Mouse (Mus musculus) heart, embryonic 10.5 days (tissue): ENCODE results near the gene Atxn1. TPM values are rescaled to one million over a fixed set of nuclear protein-coding genes. Genes with fewer than 3 reads are reported as not detected.
A peak's percentile ranks its signal among the peaks of the same experiment; 100 is the strongest.

Source experiments
- DNase-seq: peaks from one replicate; pipeline ENCODE4 v3.0.0-alpha.2; 2017; ENCODE audit warnings: low spot score
- H3K27ac ChIP-seq: fragments of 300-500 bp; sonication (generic); 2 replicates; pipeline ENCODE4 v1.5.1; 2016; ENCODE audit warnings: mild to moderate bottlenecking
- H3K27me3 ChIP-seq: fragments of 300-500 bp; sonication (generic); 2 replicates; pipeline ENCODE4 v1.6.1; 2016; ENCODE audit warnings: mild to moderate bottlenecking; ENCODE audit not compliant: poor library complexity, insufficient read depth, severe bottlenecking
- H3K36me3 ChIP-seq: fragments of 300-500 bp; sonication (generic); 2 replicates; pipeline ENCODE4 v1.6.1; 2016; ENCODE audit warnings: mild to moderate bottlenecking, moderate library complexity
- H3K4me1 ChIP-seq: fragments of 300-500 bp; sonication (generic); 2 replicates; pipeline ENCODE4 v1.6.1; 2016; ENCODE audit warnings: mild to moderate bottlenecking
- H3K4me3 ChIP-seq: fragments of 300-500 bp; sonication (generic); 2 replicates; pipeline ENCODE4 v1.5.1; 2016; ENCODE audit warnings: mild to moderate bottlenecking, moderate library complexity
- H3K9me3 ChIP-seq: fragments of 300-500 bp; sonication (generic); 2 replicates; pipeline ENCODE4 v1.6.1; 2016; ENCODE audit warnings: mild to moderate bottlenecking, moderate library complexity
- WGBS: fragments of 180-500 bp; shearing (Covaris S2); methylation state at CpG from one replicate; pipeline ENCODE4 v1.1.7; 2016; 5-methylcytosine and 5-hydroxymethylcytosine counted together
- polyA plus RNA-seq: library from polyadenylated mRNA; unstranded; fragments of >200 nt; fragmentation: Nextera tagmentation; extraction: Ambion mirVana; gene quantifications from 2 replicates; pipeline ENCODE4 v1.2.1, GENCODE M21; 2016

The Atxn1 gene
- polyA plus RNA-seq, 1 experiment from 2014 or later = 3.9 TPM

GRCm38 (mm10) chr13:45636435-45636834 lies 328.4 kb downstream of the Atxn1 start:
- H3K36me3 ChIP-seq = no peaks in the 10 kb centered on the region
- peaks cover 20% of the 10 kb centered on the region for H3K4me1 ChIP-seq
- H3K27me3 ChIP-seq = no peaks in the 10 kb centered on the region
- H3K4me3 ChIP-seq = no peak overlapping the region
- H3K9me3 ChIP-seq = no peaks in the 10 kb centered on the region
- WGBS = 62% methylated on average over 3 of the region's 3 CpGs
- H3K27ac ChIP-seq = 0 out of 2 replicates have a peak overlapping the region, but pooled peaks have one; percentile 56
- DNase-seq = no peak

- peaks cover 15% of the 10 kb centered on the region for H3K4me1 ChIP-seq
- H3K9me3 ChIP-seq = no peaks in the 10 kb centered on the region
- H3K36me3 ChIP-seq = no peaks in the 10 kb centered on the region
- no peaks in the 10 kb centered on the region for H3K27me3 ChIP-seq
- DNase-seq = no peak
- H3K27ac ChIP-seq = no peak overlapping the region
- no peak overlapping the region for H3K4me3 ChIP-seq
Measured at GRCm38 (mm10) chr13:45633918-45634317, 330.9 kb downstream of the Atxn1 start.

GRCm38 (mm10) chr13:45632133-45632532 lies 332.7 kb downstream of the Atxn1 start:
- Histone ChIP-seq H3K9me3 (no peaks in the 10 kb centered on the region), H3K27ac (no peak overlapping the region), H3K4me1 (peaks cover 25% of the 10 kb centered on the region), H3K36me3 (no peaks in the 10 kb centered on the region), H3K4me3 (no peak overlapping the region), H3K27me3 (no peaks in the 10 kb centered on the region)
- WGBS = 87% methylated on average over 3 of the region's 3 CpGs
- no peak for DNase-seq

- Histone ChIP-seq H3K9me3 (no peaks in the 10 kb centered on the region), H3K36me3 (no peaks in the 10 kb centered on the region), H3K4me3 (no peak overlapping the region), H3K4me1 (peaks cover 22% of the 10 kb centered on the region), H3K27me3 (no peaks in the 10 kb centered on the region), H3K27ac (no peak overlapping the region)
- DNase-seq = no peak
- 85% methylated on average over 12 of the region's 12 CpGs for WGBS
Measured at GRCm38 (mm10) chr13:45630518-45631290, 334.1 kb downstream of the Atxn1 start.

- H3K36me3 ChIP-seq = no peaks in the 10 kb centered on the region
- no peak overlapping the region for H3K4me3 ChIP-seq
- peaks cover 21% of the 10 kb centered on the region for H3K4me1 ChIP-seq
- DNase-seq = no peak
- H3K27ac ChIP-seq = no peak overlapping the region
- H3K27me3 ChIP-seq = no peaks in the 10 kb centered on the region
- H3K9me3 ChIP-seq = no peaks in the 10 kb centered on the region
- WGBS = 72% methylated on average over 1 of the region's 1 CpGs
Measured at GRCm38 (mm10) chr13:45629750-45630149, 335.1 kb downstream of the Atxn1 start.

GRCm38 (mm10) chr13:45628341-45628740 lies 336.5 kb downstream of the Atxn1 start:
- no peaks in the 10 kb centered on the region for H3K27me3 ChIP-seq
- DNase-seq = no peak
- no peaks in the 10 kb centered on the region for H3K36me3 ChIP-seq
- H3K27ac ChIP-seq = 0 out of 2 replicates have a peak overlapping the region, but pooled peaks have one; percentile 38
- 84% methylated on average over 8 of the region's 8 CpGs for WGBS
- H3K4me3 ChIP-seq = no peak overlapping the region
- H3K4me1 ChIP-seq = peaks cover 17% of the 10 kb centered on the region
- no peaks in the 10 kb centered on the region for H3K9me3 ChIP-seq

GRCm38 (mm10) chr13:45627206-45627751 lies 337.5 kb downstream of the Atxn1 start:
- H3K27ac ChIP-seq = peak overlapping the region; percentile 77
- no peaks in the 10 kb centered on the region for H3K27me3 ChIP-seq
- H3K4me1 ChIP-seq = peaks cover 23% of the 10 kb centered on the region
- H3K9me3 ChIP-seq = no peaks in the 10 kb centered on the region
- DNase-seq = no peak
- H3K4me3 ChIP-seq = no peak overlapping the region
- no peaks in the 10 kb centered on the region for H3K36me3 ChIP-seq
- WGBS = 13% methylated on average over 8 of the region's 8 CpGs

- WGBS = 85% methylated on average over 5 of the region's 5 CpGs
- peaks cover 27% of the 10 kb centered on the region for H3K4me1 ChIP-seq
- no peak for DNase-seq
- H3K9me3 ChIP-seq = no peaks in the 10 kb centered on the region
- no peaks in the 10 kb centered on the region for H3K36me3 ChIP-seq
- no peak overlapping the region for H3K27ac ChIP-seq
- H3K4me3 ChIP-seq = no peak overlapping the region
- no peaks in the 10 kb centered on the region for H3K27me3 ChIP-seq
Measured at GRCm38 (mm10) chr13:45625740-45626139, 339.1 kb downstream of the Atxn1 start.

- no peaks in the 10 kb centered on the region for H3K27me3 ChIP-seq
- peaks cover 32% of the 10 kb centered on the region for H3K4me1 ChIP-seq
- H3K9me3 ChIP-seq = no peaks in the 10 kb centered on the region
- no peak for DNase-seq
- no peak overlapping the region for H3K27ac ChIP-seq
- H3K36me3 ChIP-seq = no peaks in the 10 kb centered on the region
- WGBS = 80% methylated on average over 1 of the region's 1 CpGs
- H3K4me3 ChIP-seq = no peak overlapping the region
Measured at GRCm38 (mm10) chr13:45623846-45624245, 341.0 kb downstream of the Atxn1 start.

- H3K4me3 ChIP-seq = no peak overlapping the region
- no peaks in the 10 kb centered on the region for H3K27me3 ChIP-seq
- H3K27ac ChIP-seq = no peak overlapping the region
- WGBS = 86% methylated on average over 4 of the region's 4 CpGs
- H3K4me1 ChIP-seq = peaks cover 29% of the 10 kb centered on the region
- H3K9me3 ChIP-seq = no peaks in the 10 kb centered on the region
- no peak for DNase-seq
- no peaks in the 10 kb centered on the region for H3K36me3 ChIP-seq
Measured at GRCm38 (mm10) chr13:45622871-45623546, 341.8 kb downstream of the Atxn1 start.

GRCm38 (mm10) chr13:45620687-45621086 lies 344.1 kb downstream of the Atxn1 start:
- no peak for DNase-seq
- Histone ChIP-seq H3K4me3 (no peak overlapping the region), H3K27me3 (no peaks in the 10 kb centered on the region), H3K36me3 (no peaks in the 10 kb centered on the region), H3K27ac (peak overlapping the region; percentile 0; the same call in 1 of the 2 replicates), H3K9me3 (no peaks in the 10 kb centered on the region), H3K4me1 (peaks cover 35% of the 10 kb centered on the region)
- 79% methylated on average over 12 of the region's 12 CpGs for WGBS

GRCm38 (mm10) chr13:45620281-45620680 lies 344.5 kb downstream of the Atxn1 start:
- DNase-seq = no peak
- H3K36me3 ChIP-seq = no peaks in the 10 kb centered on the region
- H3K27ac ChIP-seq = peak overlapping the region; percentile 18; the same call in 1 of the 2 replicates
- H3K9me3 ChIP-seq = no peaks in the 10 kb centered on the region
- H3K4me3 ChIP-seq = no peak overlapping the region
- 51% methylated on average over 7 of the region's 7 CpGs for WGBS
- H3K27me3 ChIP-seq = no peaks in the 10 kb centered on the region
- H3K4me1 ChIP-seq = peaks cover 39% of the 10 kb centered on the region

- Histone ChIP-seq H3K4me1 (peaks cover 49% of the 10 kb centered on the region), H3K27me3 (no peaks in the 10 kb centered on the region), H3K36me3 (no peaks in the 10 kb centered on the region), H3K27ac (no peak overlapping the region), H3K9me3 (no peaks in the 10 kb centered on the region), H3K4me3 (no peak overlapping the region)
- 70% methylated on average over 6 of the region's 6 CpGs for WGBS
- DNase-seq = no peak
Measured at GRCm38 (mm10) chr13:45617988-45618387, 346.8 kb downstream of the Atxn1 start.
